Mouse (Mus musculus): ENCODE measurements around the gene Atp9a.

DNA sequence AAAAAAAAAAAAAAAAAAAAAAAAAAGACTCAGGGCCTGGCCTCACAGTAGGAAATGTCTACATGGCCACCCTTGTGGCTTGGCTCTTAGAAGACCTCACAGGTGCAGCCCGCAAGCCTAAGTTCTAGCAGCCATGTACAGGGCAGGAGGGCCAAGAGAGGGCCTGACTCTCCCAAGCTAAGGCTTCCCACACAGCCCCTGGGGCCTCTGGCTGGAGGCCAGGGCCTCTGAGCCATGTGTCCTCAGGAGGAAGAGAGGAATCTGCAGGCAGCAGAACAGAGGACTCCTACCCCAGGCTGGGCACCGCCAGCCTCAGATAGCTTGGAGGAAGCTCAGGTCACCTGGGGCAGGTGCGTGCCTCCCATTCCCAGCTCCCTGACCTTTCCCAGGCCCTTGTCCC, 127.0 kb downstream of the Atp9a start:
- no peak for TF ChIP-seq POLR2A (IDR thresholded peaks at IDR 0.05; ENCODE audit: insufficient read depth, low read length)
- TF ChIP-seq CTCF (IDR thresholded peaks at IDR 0.05; ENCODE audit: low read depth, low read length), result no peak
- no peak for TF ChIP-seq EP300 (IDR thresholded peaks at IDR 0.05; ENCODE audit: insufficient read depth, low read depth, low read length)
